Mouse (Mus musculus): ENCODE results near the gene Prim1.

DNA sequence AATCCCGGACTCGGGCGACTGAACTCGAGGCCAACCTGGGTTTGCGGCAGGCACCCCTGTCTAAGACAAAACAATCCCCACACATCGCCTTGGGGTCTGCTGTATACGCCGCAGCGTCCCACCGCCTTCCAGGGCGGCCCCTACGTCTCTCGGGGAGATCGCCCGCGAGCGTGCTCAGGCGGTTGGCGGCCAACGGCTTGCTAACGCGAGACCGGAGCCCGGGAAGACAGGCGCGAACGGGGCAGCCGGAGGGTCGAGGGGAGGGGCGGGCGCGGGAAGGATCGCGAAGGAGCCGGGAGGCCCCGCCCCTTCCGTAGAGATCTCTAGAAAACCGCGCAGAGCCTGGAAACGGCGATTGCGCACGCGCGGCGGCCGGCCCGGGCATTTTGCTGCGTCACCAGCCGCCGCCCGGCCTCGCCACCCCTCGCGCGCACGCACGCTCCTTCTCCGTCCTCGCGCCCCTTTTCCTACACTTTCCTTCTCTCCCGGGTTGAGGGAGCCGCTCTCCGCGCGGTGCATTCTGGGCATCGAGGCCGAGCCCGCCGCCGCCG is 43.7 kb downstream of the Prim1 start, which contains the start of gene Ptges3:
- TF ChIP-seq EP300 (optimal IDR thresholded peaks at IDR 0.05), result peak; percentile 63
- TF ChIP-seq CTCF (IDR thresholded peaks at IDR 0.05; ENCODE audit: low read depth), result no peak
